Mouse (Mus musculus) heart, adult 2 months (tissue): Measurements from ENCODE around the gene Hist1h2bj. TPM values are rescaled to one million over a fixed set of nuclear protein-coding genes. Genes with fewer than 3 reads are reported as not detected.

Source experiments
- DNase-seq, 2 experiments: peaks; one replicate each; pipeline ENCODE4 v3.0.0; 2021
- H3K27ac ChIP-seq: fragments of 200-600 bp; 2 replicates; pipeline ENCODE4 v1.8.1; 2022
- H3K27me3 ChIP-seq: fragments of 200-500 bp; 2 replicates; pipeline ENCODE4 v1.6.1; 2012; ENCODE audit warnings: mild to moderate bottlenecking, low read length, inconsistent platforms, mixed read lengths; ENCODE audit not compliant: control insufficient read depth, insufficient read depth
- H3K36me3 ChIP-seq: fragments of 200-500 bp; 2 replicates; pipeline ENCODE4 v1.6.1; 2012; ENCODE audit warnings: low read length, inconsistent platforms; ENCODE audit not compliant: control insufficient read depth, insufficient read depth
- H3K4me1 ChIP-seq: fragments of 200-500 bp; 2 replicates; pipeline ENCODE4 v1.6.1; 2011; ENCODE audit warnings: low read length; ENCODE audit not compliant: control insufficient read depth, insufficient read depth
- H3K4me3 ChIP-seq: fragments of 200-600 bp; 2 replicates; pipeline ENCODE4 v1.8.1; 2022
- H3K79me2 ChIP-seq: fragments of 200-500 bp; replicated peaks from 2 replicates; pipeline ENCODE4 v1.6.1; 2012; ENCODE audit warnings: mild to moderate bottlenecking, inconsistent platforms, low read length, moderate library complexity, mixed read lengths; ENCODE audit not compliant: control insufficient read depth, insufficient read depth
- H3K9ac ChIP-seq: fragments of 200-500 bp; 2 replicates; pipeline ENCODE4 v1.6.1; 2012; ENCODE audit warnings: low read depth, mild to moderate bottlenecking, control low read depth, inconsistent platforms, low read length, mixed read lengths
- CTCF ChIP-seq: fragments of 200-600 bp; IDR thresholded peaks from 2 replicates; pipeline ENCODE4 v1.8.1; 2022; ENCODE audit warnings: antibody characterized with exemption, mild to moderate bottlenecking, moderate library complexity
- EP300 ChIP-seq: fragments of 200-500 bp; IDR thresholded peaks from 2 replicates; pipeline ENCODE4 v1.6.1; 2011; ENCODE audit warnings: low read depth, low read length, control low read depth; ENCODE audit not compliant: insufficient read depth
- POLR2A ChIP-seq: fragments of 200-500 bp; IDR thresholded peaks from 2 replicates; pipeline ENCODE4 v1.6.1; 2011; ENCODE audit warnings: mild to moderate bottlenecking, low read depth, low read length, control low read depth; ENCODE audit not compliant: insufficient read depth
- WGBS: fragments of 180-500 bp; shearing (Covaris S2); methylation state at CpG from one replicate; pipeline ENCODE4 v1.1.7; 2018; 5-methylcytosine and 5-hydroxymethylcytosine counted together
- intact Hi-C: fragments of 180-260 bp; cut with DNase I; formaldehyde crosslinking; loops from one replicate; pipeline ENCODE4 v1.15.1; 2025
- polyA plus RNA-seq: library from polyadenylated mRNA; depleted of rRNA; stranded (reverse); fragments of >200 nt; gene quantifications from 2 replicates; pipeline ENCODE4 v1.2.3, GENCODE M21; 2012
- total RNA-seq, 2 experiments: library from RNA; stranded (reverse); gene quantifications; 2 replicates each; pipeline ENCODE4 v1.2.3; 2021

The Hist1h2bj gene
- total and polyA plus RNA-seq, 3 experiments, result 0.59 to 3.6 (median 2.8) TPM

GRCm38 (mm10) chr13:22013716-22014115, 29.3 kb upstream of the Hist1h2bj start:
- H3K4me3 ChIP-seq, result no peak overlapping the region
- no peaks in the 10 kb centered on the region for H3K79me2 ChIP-seq
- peaks cover 7% of the 10 kb centered on the region for H3K27me3 ChIP-seq
- no peaks in the 10 kb centered on the region; the same call in 1 of the 2 replicates for H3K36me3 ChIP-seq
- TF ChIP-seq POLR2A (no peak), EP300 (no peak), CTCF (no peak)
- 31% methylated on average over 13 of the region's 13 CpGs for whole genome bisulfite sequencing
- intact Hi-C loops, result loop anchor here (2.0 kb wide), 1 partner anchor 19 kb away; no protein-coding TSS in a partner anchor
- H3K27ac ChIP-seq, result no peak overlapping the region
- no peak for DNase-seq
- H3K4me1 ChIP-seq, result no peaks in the 10 kb centered on the region; the same call in 1 of the 2 replicates
- no peak overlapping the region for H3K9ac ChIP-seq

GRCm38 (mm10) chr13:22014411-22014845, 28.6 kb upstream of the Hist1h2bj start:
- Histone ChIP-seq H3K27ac (no peak overlapping the region), H3K4me1 (no peaks in the 10 kb centered on the region; the same call in 1 of the 2 replicates), H3K79me2 (no peaks in the 10 kb centered on the region), H3K36me3 (no peaks in the 10 kb centered on the region; the same call in 1 of the 2 replicates), H3K27me3 (peaks cover 7% of the 10 kb centered on the region), H3K4me3 (peak overlapping the region; percentile 38), H3K9ac (0 out of 2 replicates have a peak overlapping the region, but pooled peaks have one; percentile 20)
- TF ChIP-seq EP300, result no peak
- no peak for TF ChIP-seq POLR2A
- TF ChIP-seq CTCF, result no peak
- peak; percentile 20 to 38 for DNase-seq
- 12% methylated on average over 17 of the region's 17 CpGs for WGBS
- intact Hi-C loops, result loop anchor here (2.0 kb wide), 1 partner anchor 20 kb away; no protein-coding TSS in a partner anchor

GRCm38 (mm10) chr13:22015479-22016450, 27.2 kb upstream of the Hist1h2bj start:
- peak overlapping the region; percentile 31 for H3K4me3 ChIP-seq
- H3K79me2 ChIP-seq, result no peaks in the 10 kb centered on the region
- intact Hi-C loops, result loop anchor here (2.0 kb wide), 1 partner anchor 21 kb away; no protein-coding TSS in a partner anchor
- H3K9ac ChIP-seq, result no peak overlapping the region
- 17% methylated on average over 27 of the region's 27 CpGs for WGBS
- peak; percentile 59 for TF ChIP-seq CTCF
- TF ChIP-seq EP300, result 0 out of 2 replicates have a peak, but pooled peaks have one; percentile 42
- TF ChIP-seq POLR2A, result no peak
- H3K27me3 ChIP-seq, result peaks cover 7% of the 10 kb centered on the region
- H3K4me1 ChIP-seq, result no peaks in the 10 kb centered on the region; the same call in 1 of the 2 replicates
- no peaks in the 10 kb centered on the region; the same call in 1 of the 2 replicates for H3K36me3 ChIP-seq
- no peak overlapping the region for H3K27ac ChIP-seq
- peak; percentile 74 to 80 for DNase-seq

- no peaks in the 10 kb centered on the region; the same call in 1 of the 2 replicates for H3K4me1 ChIP-seq
- intact Hi-C loops, result loop anchor here (2.0 to 10.0 kb wide), 6 partner anchors 45 to 1417 kb away; no protein-coding TSS in a partner anchor
- H3K4me3 ChIP-seq, result peak overlapping the region; percentile 58
- H3K27me3 ChIP-seq, result peaks cover under 1% of the 10 kb centered on the region; the same call in 1 of the 2 replicates
- no peak overlapping the region; the same call in 1 of the 2 replicates for H3K27ac ChIP-seq
- TF ChIP-seq POLR2A (no peak), EP300 (no peak), CTCF (no peak)
- H3K9ac ChIP-seq, result peak overlapping the region; percentile 51
- H3K36me3 ChIP-seq, result no peaks in the 10 kb centered on the region; the same call in 1 of the 2 replicates
- H3K79me2 ChIP-seq, result no peaks in the 10 kb centered on the region
- 3% methylated on average over 44 of the region's 44 CpGs for WGBS
- DNase-seq, result peak; percentile 46 to 48
Observed at GRCm38 (mm10) chr13:22019934-22020835, 22.8 kb upstream of the Hist1h2bj start.

- intact Hi-C loops, result loop anchor here (2.0 to 10.0 kb wide), 6 partner anchors 46 to 1416 kb away; no protein-coding TSS in a partner anchor
- H3K36me3 ChIP-seq, result no peaks in the 10 kb centered on the region
- H3K4me1 ChIP-seq, result no peaks in the 10 kb centered on the region; the same call in 1 of the 2 replicates
- H3K27me3 ChIP-seq, result no peaks in the 10 kb centered on the region
- peak overlapping the region; percentile 66; the same call in 1 of the 2 replicates for H3K9ac ChIP-seq
- DNase-seq, result peak; percentile 80 to 85
- peak overlapping the region; percentile 58 for H3K4me3 ChIP-seq
- H3K79me2 ChIP-seq, result no peaks in the 10 kb centered on the region
- no peak overlapping the region; the same call in 1 of the 2 replicates for H3K27ac ChIP-seq
- WGBS, result 3% methylated on average over 8 of the region's 8 CpGs
- TF ChIP-seq EP300 (0 out of 2 replicates have a peak, but pooled peaks have one; percentile 51), POLR2A (no peak)
Observed at GRCm38 (mm10) chr13:22020901-22021339, 22.1 kb upstream of the Hist1h2bj start.
